Mouse (Mus musculus): ENCODE results near the gene Slc29a4. TPM values are rescaled to one million over a fixed set of nuclear protein-coding genes. Genes with fewer than 3 reads are reported as not detected.

The Slc29a4 gene
- 15.7 and 19.0 TPM in 2 replicates for polyA plus RNA-seq (2016; fragmentation: Nextera tagmentation; extraction: Ambion mirVana)

GRCm38 (mm10) chr5:142692248-142692647 is at the start of gene Slc29a4:
Gene Slc29a4 (plus strand): TSS chr5:142692512.
- H3K4me2 ChIP-seq (replicated peaks), result no peak within 1 kb of the TSS
- no peaks in the 10 kb centered on the region for H3K36me3 ChIP-seq
- ATAC-seq (ENCODE audit: insufficient number of reproducible peaks, insufficient read depth, low FRiP score, low TSS enrichment), result no peak
- H3K27ac ChIP-seq, result no peak within 1 kb of the TSS
- WGBS, result 66% methylated on average over 14 of the region's 14 CpGs
- no peaks in the 10 kb centered on the region for H3K27me3 ChIP-seq
- no peaks in the 10 kb centered on the region for H3K9me3 ChIP-seq
- no peaks in the 10 kb centered on the region for H3K4me1 ChIP-seq
- H3K4me3 ChIP-seq, result no peak within 1 kb of the TSS
- H3K9ac ChIP-seq, result no peak within 1 kb of the TSS

DNA sequence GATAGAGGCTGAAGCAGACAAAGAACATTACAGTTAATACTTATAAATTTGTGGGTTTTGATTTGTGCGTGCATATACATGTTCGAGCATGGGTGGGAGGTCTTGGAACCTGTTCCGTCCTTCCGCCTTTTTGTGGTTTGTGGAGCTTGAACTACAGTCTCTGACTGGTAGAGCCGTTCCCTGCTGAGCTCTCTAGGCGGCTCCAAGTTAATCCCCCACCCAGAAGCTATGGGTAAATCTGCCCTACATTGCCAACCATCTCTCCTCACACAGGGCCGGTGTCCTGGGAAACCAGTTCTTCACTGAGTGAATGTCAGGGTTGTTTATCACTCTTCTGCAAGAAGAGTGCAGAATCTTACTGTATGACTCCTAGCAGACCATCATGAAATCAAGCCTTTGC is 44.1 kb upstream of the Slc29a4 start:
- Histone ChIP-seq H3K27me3 (no peaks in the 10 kb centered on the region), H3K36me3 (peaks cover 12% of the 10 kb centered on the region), H3K4me2 (replicated peaks) (no peak overlapping the region), H3K4me3 (no peak overlapping the region), H3K4me1 (peaks cover 11% of the 10 kb centered on the region), H3K9ac (no peak overlapping the region), H3K27ac (no peak overlapping the region), H3K9me3 (no peaks in the 10 kb centered on the region)
- 84% methylated on average over 7 of the region's 7 CpGs for WGBS
- ATAC-seq (ENCODE audit: insufficient number of reproducible peaks, insufficient read depth, low FRiP score, low TSS enrichment), result no peak

- Histone ChIP-seq H3K9me3 (no peaks in the 10 kb centered on the region), H3K4me3 (no peak overlapping the region), H3K36me3 (peaks cover 10% of the 10 kb centered on the region), H3K4me2 (replicated peaks) (no peak overlapping the region), H3K9ac (no peak overlapping the region), H3K27ac (peak overlapping the region; percentile 5; the same call in 1 of the 2 replicates), H3K27me3 (no peaks in the 10 kb centered on the region), H3K4me1 (peaks cover 11% of the 10 kb centered on the region)
- WGBS, result 79% methylated on average over 4 of the region's 4 CpGs
- ATAC-seq (ENCODE audit: insufficient number of reproducible peaks, insufficient read depth, low FRiP score, low TSS enrichment), result no peak
Observed at GRCm38 (mm10) chr5:142649460-142650050, 42.8 kb upstream of the Slc29a4 start.

GRCm38 (mm10) chr5:142650390-142650789 is 41.9 kb upstream of the Slc29a4 start:
- H3K27me3 ChIP-seq, result no peaks in the 10 kb centered on the region
- no peaks in the 10 kb centered on the region for H3K9me3 ChIP-seq
- no peak for ATAC-seq (ENCODE audit: insufficient number of reproducible peaks, insufficient read depth, low FRiP score, low TSS enrichment)
- peak overlapping the region; percentile 5 for H3K27ac ChIP-seq
- H3K36me3 ChIP-seq, result peaks cover 12% of the 10 kb centered on the region
- H3K9ac ChIP-seq, result no peak overlapping the region
- no peak overlapping the region for H3K4me2 ChIP-seq (replicated peaks)
- 46% methylated on average over 3 of the region's 3 CpGs for WGBS
- no peak overlapping the region for H3K4me3 ChIP-seq
- H3K4me1 ChIP-seq, result peaks cover 11% of the 10 kb centered on the region

- H3K4me3 ChIP-seq, result no peak overlapping the region
- no peak overlapping the region for H3K9ac ChIP-seq
- peaks cover 17% of the 10 kb centered on the region for H3K36me3 ChIP-seq
- peaks cover 11% of the 10 kb centered on the region for H3K4me1 ChIP-seq
- no peak for ATAC-seq (ENCODE audit: insufficient number of reproducible peaks, insufficient read depth, low FRiP score, low TSS enrichment)
- 85% methylated on average over 6 of the region's 6 CpGs for WGBS
- no peaks in the 10 kb centered on the region for H3K27me3 ChIP-seq
- no peak overlapping the region for H3K4me2 ChIP-seq (replicated peaks)
- H3K9me3 ChIP-seq, result no peaks in the 10 kb centered on the region
- no peak overlapping the region for H3K27ac ChIP-seq
Observed at GRCm38 (mm10) chr5:142650794-142651497, 41.4 kb upstream of the Slc29a4 start.

- Histone ChIP-seq H3K4me2 (replicated peaks) (no peak overlapping the region), H3K36me3 (peaks cover 25% of the 10 kb centered on the region), H3K9ac (no peak overlapping the region), H3K4me1 (peaks cover 16% of the 10 kb centered on the region), H3K27ac (no peak overlapping the region), H3K27me3 (no peaks in the 10 kb centered on the region), H3K4me3 (no peak overlapping the region), H3K9me3 (no peaks in the 10 kb centered on the region)
- WGBS, result 73% methylated on average over 4 of the region's 4 CpGs
- no peak for ATAC-seq (ENCODE audit: insufficient number of reproducible peaks, insufficient read depth, low FRiP score, low TSS enrichment)
Observed at GRCm38 (mm10) chr5:142652266-142652665, 40.0 kb upstream of the Slc29a4 start.

DNA sequence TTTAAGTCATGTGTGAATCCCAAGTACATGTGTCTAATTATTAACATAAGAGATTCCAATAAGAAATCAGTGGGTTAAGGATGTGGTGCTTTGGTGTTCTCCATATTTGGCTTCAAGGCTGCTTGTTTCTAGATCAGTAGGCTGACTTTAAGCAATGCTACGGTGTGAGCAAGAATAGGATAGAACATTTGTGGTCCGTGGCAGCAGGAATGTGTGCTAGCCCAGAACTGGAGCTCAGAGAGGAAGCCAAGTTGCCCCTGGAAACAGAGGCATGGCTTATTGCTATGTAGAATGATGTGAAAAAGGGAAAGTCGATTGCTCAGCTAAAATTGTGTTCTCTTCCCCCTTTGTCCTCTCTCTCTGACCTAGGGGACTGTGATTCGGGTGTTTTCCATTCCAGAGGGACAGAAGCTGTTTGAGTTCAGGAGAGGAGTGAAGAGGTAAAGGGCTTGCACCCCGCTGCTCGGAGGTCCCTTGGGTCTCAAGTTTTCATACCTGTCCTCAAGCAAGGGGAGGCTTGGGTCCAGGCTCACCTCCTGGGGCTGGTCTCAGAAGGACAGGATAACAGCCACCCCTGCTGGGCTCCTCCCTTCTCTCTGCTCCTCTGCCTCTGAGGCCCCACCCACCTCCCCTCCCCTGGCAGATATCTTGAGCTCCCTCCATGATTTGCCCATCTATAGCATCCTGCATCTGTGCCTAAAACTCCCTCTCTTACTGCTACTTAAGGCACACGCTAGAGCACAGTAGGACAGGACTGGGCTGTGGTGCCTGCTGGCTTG is 31.5 kb upstream of the Slc29a4 start:
- no peak overlapping the region for H3K4me2 ChIP-seq (replicated peaks)
- H3K9ac ChIP-seq, result no peak overlapping the region
- H3K9me3 ChIP-seq, result no peaks in the 10 kb centered on the region
- peaks cover 95% of the 10 kb centered on the region for H3K36me3 ChIP-seq
- peaks cover 6% of the 10 kb centered on the region; the same call in 1 of the 2 replicates for H3K4me1 ChIP-seq
- no peaks in the 10 kb centered on the region for H3K27me3 ChIP-seq
- ATAC-seq (ENCODE audit: insufficient number of reproducible peaks, insufficient read depth, low FRiP score, low TSS enrichment), result no peak
- 86% methylated on average over 7 of the region's 7 CpGs for WGBS
- no peak overlapping the region for H3K4me3 ChIP-seq
- H3K27ac ChIP-seq, result no peak overlapping the region

GRCm38 (mm10) chr5:142667921-142668320 is 24.4 kb upstream of the Slc29a4 start:
- WGBS, result 41% methylated on average over 3 of the region's 3 CpGs
- ATAC-seq (ENCODE audit: insufficient number of reproducible peaks, insufficient read depth, low FRiP score, low TSS enrichment), result no peak
- no peaks in the 10 kb centered on the region for H3K9me3 ChIP-seq
- no peaks in the 10 kb centered on the region for H3K27me3 ChIP-seq
- no peak overlapping the region for H3K27ac ChIP-seq
- no peaks in the 10 kb centered on the region for H3K4me1 ChIP-seq
- no peak overlapping the region for H3K4me3 ChIP-seq
- H3K36me3 ChIP-seq, result peaks cover 80% of the 10 kb centered on the region
- H3K4me2 ChIP-seq (replicated peaks), result no peak overlapping the region
- no peak overlapping the region for H3K9ac ChIP-seq

DNA sequence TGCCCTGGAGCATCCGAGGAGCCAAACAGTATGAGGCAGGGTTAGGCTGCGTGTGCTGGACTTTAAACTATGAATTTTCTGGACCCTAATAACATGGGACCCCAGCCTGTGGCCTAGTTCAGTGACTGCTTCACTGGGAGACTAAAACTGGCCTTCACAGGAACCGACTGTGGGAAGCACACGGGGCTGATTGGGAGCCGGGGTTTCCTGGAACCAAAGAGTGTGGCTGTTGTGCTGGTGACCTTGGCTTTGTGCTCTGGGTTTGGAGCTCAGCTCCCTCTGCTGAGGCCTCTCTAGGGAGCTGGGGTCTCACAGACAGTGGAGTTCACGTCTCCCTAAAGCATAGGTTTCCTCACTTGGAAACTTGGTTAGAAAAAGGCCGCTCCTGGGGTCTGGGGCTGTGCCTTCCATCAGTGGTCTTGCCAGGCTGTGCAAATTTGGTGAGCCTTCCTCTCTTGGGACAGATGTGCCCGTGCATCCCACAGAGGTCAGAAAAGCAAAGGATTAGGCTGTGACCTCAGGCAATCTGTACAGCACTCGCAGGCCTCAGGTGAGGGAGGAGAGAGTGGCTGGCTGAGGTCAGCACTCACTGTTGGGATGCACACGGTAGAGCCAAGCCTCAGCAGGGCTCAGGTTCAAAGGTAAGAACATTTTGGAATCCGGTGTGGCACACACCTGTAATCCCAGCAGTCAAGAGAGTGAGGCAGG is 23.6 kb upstream of the Slc29a4 start:
- peaks cover 73% of the 10 kb centered on the region for H3K36me3 ChIP-seq
- no peak overlapping the region for H3K4me2 ChIP-seq (replicated peaks)
- no peak for ATAC-seq (ENCODE audit: insufficient number of reproducible peaks, insufficient read depth, low FRiP score, low TSS enrichment)
- no peak overlapping the region for H3K27ac ChIP-seq
- H3K4me3 ChIP-seq, result no peak overlapping the region
- no peaks in the 10 kb centered on the region for H3K4me1 ChIP-seq
- H3K9me3 ChIP-seq, result no peaks in the 10 kb centered on the region
- H3K27me3 ChIP-seq, result no peaks in the 10 kb centered on the region
- H3K9ac ChIP-seq, result no peak overlapping the region
- WGBS, result 79% methylated on average over 11 of the region's 11 CpGs

DNA sequence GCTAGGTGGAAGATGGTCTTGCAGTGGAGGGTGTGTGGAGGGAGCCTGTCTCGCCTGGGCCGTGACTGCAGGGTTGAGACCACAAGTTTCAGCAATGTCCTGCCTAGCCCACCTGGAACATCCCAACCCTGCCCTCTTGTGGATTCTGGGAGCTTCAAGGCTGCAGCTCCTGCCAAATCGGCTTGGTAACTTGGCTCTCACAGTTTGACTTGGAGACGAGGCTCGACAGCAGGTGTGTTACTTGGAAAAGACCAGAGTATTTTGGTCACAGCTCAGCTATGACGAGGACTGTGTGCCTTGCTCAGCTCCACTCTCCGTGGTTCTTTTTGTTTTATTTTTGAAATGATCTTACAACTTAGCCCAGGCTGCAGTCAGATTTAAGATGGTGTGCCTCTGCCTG is 22.6 kb upstream of the Slc29a4 start:
- 87% methylated on average over 7 of the region's 7 CpGs for WGBS
- H3K9ac ChIP-seq, result no peak overlapping the region
- no peak overlapping the region for H3K4me2 ChIP-seq (replicated peaks)
- no peak overlapping the region for H3K27ac ChIP-seq
- no peaks in the 10 kb centered on the region for H3K27me3 ChIP-seq
- H3K36me3 ChIP-seq, result peaks cover 63% of the 10 kb centered on the region
- ATAC-seq (ENCODE audit: insufficient number of reproducible peaks, insufficient read depth, low FRiP score, low TSS enrichment), result no peak
- no peaks in the 10 kb centered on the region for H3K4me1 ChIP-seq
- H3K9me3 ChIP-seq, result no peaks in the 10 kb centered on the region
- no peak overlapping the region for H3K4me3 ChIP-seq

- Histone ChIP-seq H3K36me3 (peaks cover 31% of the 10 kb centered on the region), H3K4me1 (no peaks in the 10 kb centered on the region), H3K4me2 (replicated peaks) (no peak overlapping the region), H3K27me3 (no peaks in the 10 kb centered on the region), H3K9ac (no peak overlapping the region), H3K4me3 (no peak overlapping the region), H3K9me3 (no peaks in the 10 kb centered on the region), H3K27ac (no peak overlapping the region)
- WGBS, result 28% methylated on average over 5 of the region's 5 CpGs
- ATAC-seq (ENCODE audit: insufficient number of reproducible peaks, insufficient read depth, low FRiP score, low TSS enrichment), result 0 out of 2 replicates have a peak, but pooled peaks have one; percentile 43
Observed at GRCm38 (mm10) chr5:142673082-142673481, 19.2 kb upstream of the Slc29a4 start.

All from embryonic facial prominence, embryonic 12.5 days (tissue).